Mouse (Mus musculus) myocyte (in vitro differentiated cells): ENCODE data around the gene Spp1. TPM values are rescaled to one million over a fixed set of nuclear protein-coding genes. Genes with fewer than 3 reads are reported as not detected.

Source experiments
- H3K27me3 ChIP-seq: one replicate; pipeline ENCODE4 v1.6.1; 2011; ENCODE audit not compliant: control insufficient read depth, insufficient read depth, insufficient read length
- H3K36me3 ChIP-seq: one replicate; pipeline ENCODE4 v1.6.1; 2011; ENCODE audit not compliant: control insufficient read depth, insufficient read depth
- H3K4me2 ChIP-seq: one replicate; pipeline ENCODE4 v1.6.1; 2011; ENCODE audit warnings: low read depth, control low read depth
- H3K4me3 ChIP-seq: one replicate; pipeline ENCODE4 v1.5.1; 2011; ENCODE audit warnings: mild to moderate bottlenecking, control low read depth, moderate library complexity
- H3K79me2 ChIP-seq: one replicate; pipeline ENCODE4 v1.6.1; 2011; ENCODE audit not compliant: control insufficient read depth, insufficient read depth
- H3ac ChIP-seq: one replicate; pipeline ENCODE4 v1.6.1; 2011; ENCODE audit not compliant: control insufficient read depth, insufficient read length
- CEBPB ChIP-seq: IDR thresholded peaks from 2 replicates; pipeline ENCODE4 v1.6.1; 2011; ENCODE audit warnings: mild to moderate bottlenecking, moderate library complexity; ENCODE audit not compliant: poor library complexity, insufficient read depth, severe bottlenecking
- E2F4 ChIP-seq: IDR thresholded peaks from one replicate; pipeline ENCODE4 v1.6.1; 2011; ENCODE audit warnings: mild to moderate bottlenecking, control low read depth, moderate library complexity; ENCODE audit not compliant: insufficient read depth
- MAX ChIP-seq: IDR thresholded peaks from one replicate; pipeline ENCODE4 v1.6.1; 2011; ENCODE audit warnings: low read depth, mild to moderate bottlenecking, control low read depth
- MYOD1 ChIP-seq, 3 experiments: IDR thresholded peaks; one replicate each; pipeline ENCODE4 v1.6.1; 2011; ENCODE audit warnings: control low read depth in 2 of 3, low read depth in 2 of 3, mild to moderate bottlenecking in 2 of 3, moderate library complexity in 1 of 3; ENCODE audit not compliant: insufficient read length in 2 of 3, control insufficient read depth in 1 of 3
- MYOG ChIP-seq, 3 experiments: IDR thresholded peaks; one replicate each; pipeline ENCODE4 v1.6.1; 2011; ENCODE audit warnings: control low read depth in 2 of 3, low read depth in 2 of 3, mild to moderate bottlenecking in 2 of 3; ENCODE audit not compliant: insufficient read length in 2 of 3, control insufficient read depth in 1 of 3, insufficient read depth in 1 of 3
- POLR2A ChIP-seq: IDR thresholded peaks from one replicate; pipeline ENCODE4 v1.6.1; 2011; ENCODE audit warnings: low read depth, mild to moderate bottlenecking, control low read depth, moderate library complexity; ENCODE audit not compliant: insufficient read length
- POLR2AphosphoS2 ChIP-seq: IDR thresholded peaks from one replicate; pipeline ENCODE4 v1.6.1; 2011; ENCODE audit warnings: low read depth, control low read depth; ENCODE audit not compliant: insufficient read length
- REST ChIP-seq: IDR thresholded peaks from one replicate; pipeline ENCODE4 v1.6.1; 2011; ENCODE audit warnings: mild to moderate bottlenecking, control low read depth, moderate library complexity; ENCODE audit not compliant: insufficient read depth, insufficient read length
- SRF ChIP-seq: IDR thresholded peaks from one replicate; pipeline ENCODE4 v1.6.1; 2011; ENCODE audit warnings: low read depth; ENCODE audit not compliant: control insufficient read depth, insufficient read length
- TCF12 ChIP-seq: IDR thresholded peaks from one replicate; pipeline ENCODE4 v1.6.1; 2011; ENCODE audit warnings: mild to moderate bottlenecking, control low read depth; ENCODE audit not compliant: poor library complexity, insufficient read depth, severe bottlenecking
- TCF3 ChIP-seq: IDR thresholded peaks from one replicate; pipeline ENCODE4 v1.6.1; 2011; ENCODE audit warnings: low read depth, control low read depth; ENCODE audit not compliant: insufficient read length
- USF1 ChIP-seq: IDR thresholded peaks from one replicate; pipeline ENCODE4 v1.6.1; 2011; ENCODE audit warnings: low read depth, mild to moderate bottlenecking, control low read depth, moderate library complexity
- polyA plus RNA-seq: library from polyadenylated mRNA; unstranded; fragments of >200 nt; fragmentation: generic; extraction: Trizol; gene quantifications from one replicate; pipeline ENCODE4 v1.2.1, GENCODE M21; 2012; ENCODE audit warnings: missing spikeins

Gene Spp1
- polyA plus RNA-seq, 1 experiment, result 634 TPM

- peaks cover 5% of the 10 kb centered on the region for H3K36me3 ChIP-seq
- no peak overlapping the region for H3K4me3 ChIP-seq
- H3K79me2 ChIP-seq, result peaks cover 38% of the 10 kb centered on the region
- H3ac ChIP-seq, result no peak overlapping the region
- no peak for TF ChIP-seq TCF3
- TF ChIP-seq REST, result no peak
- no peak for TF ChIP-seq TCF12
- TF ChIP-seq MYOG (IDR thresholded peaks at IDR 0.05; ENCODE audit: control insufficient read depth in 1 of 3, insufficient read depth in 1 of 3, insufficient read length in 2 of 3, low read depth in 2 of 3), result no peak
- no peak for TF ChIP-seq POLR2AphosphoS2
- TF ChIP-seq CEBPB, result no peak
- no peak for TF ChIP-seq MAX
- TF ChIP-seq E2F4, result no peak
- H3K4me2 ChIP-seq, result no peak overlapping the region
- no peaks in the 10 kb centered on the region for H3K27me3 ChIP-seq
These were observed 30.4 kb downstream of the Spp1 start for GRCm38 (mm10) chr5:104465279-104465678.

- Histone ChIP-seq H3K27me3 (no peaks in the 10 kb centered on the region), H3K4me2 (no peak overlapping the region), H3K36me3 (peaks cover 5% of the 10 kb centered on the region), H3K4me3 (no peak overlapping the region), H3K79me2 (peaks cover 33% of the 10 kb centered on the region), H3ac (no peak overlapping the region)
- TF ChIP-seq MYOG (IDR thresholded peaks at IDR 0.05; ENCODE audit: control insufficient read depth in 1 of 3, insufficient read depth in 1 of 3, insufficient read length in 2 of 3, low read depth in 2 of 3), result no peak
- no peak for TF ChIP-seq SRF
- no peak for TF ChIP-seq POLR2A
- no peak for TF ChIP-seq E2F4
- TF ChIP-seq REST, result no peak
- TF ChIP-seq TCF12, result no peak
- TF ChIP-seq TCF3, result no peak
- no peak for TF ChIP-seq USF1
These were observed 30.8 kb downstream of the Spp1 start for GRCm38 (mm10) chr5:104465731-104466130.

- Histone ChIP-seq H3K36me3 (peaks cover 9% of the 10 kb centered on the region), H3K4me3 (no peak overlapping the region), H3K4me2 (no peak overlapping the region), H3K27me3 (no peaks in the 10 kb centered on the region), H3K79me2 (peaks cover 23% of the 10 kb centered on the region), H3ac (no peak overlapping the region)
- TF ChIP-seq SRF (no peak), MYOG (IDR thresholded peaks at IDR 0.05; ENCODE audit: control insufficient read depth in 1 of 3, insufficient read depth in 1 of 3, insufficient read length in 2 of 3, low read depth in 2 of 3) (no peak), USF1 (no peak), POLR2A (no peak), REST (no peak), CEBPB (no peak), E2F4 (no peak), MAX (no peak), POLR2AphosphoS2 (no peak), TCF3 (no peak), MYOD1 (IDR thresholded peaks at IDR 0.05; ENCODE audit: control insufficient read depth in 1 of 3, insufficient read length in 2 of 3, low read depth in 2 of 3) (no peak), TCF12 (no peak)
These were observed 31.9 kb downstream of the Spp1 start for GRCm38 (mm10) chr5:104466816-104467215.

DNA sequence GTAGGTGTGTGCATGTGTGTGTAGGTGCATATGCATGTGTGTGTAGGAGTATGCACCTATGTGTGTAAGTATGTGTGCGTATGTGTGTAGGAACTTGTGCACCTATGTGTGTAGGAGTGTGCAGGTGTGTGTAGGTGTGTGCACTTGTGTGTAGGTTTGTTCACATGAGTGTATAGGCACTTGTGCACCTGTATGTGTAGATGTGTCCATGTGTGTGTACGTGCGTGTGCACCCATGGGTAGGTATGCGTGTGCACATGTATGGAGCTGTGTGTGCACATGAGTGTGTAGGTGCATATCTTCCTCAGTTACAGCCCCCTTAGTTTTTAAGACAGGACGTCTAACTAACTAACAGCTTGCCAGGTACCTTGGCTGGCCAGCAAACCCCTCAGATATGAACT is 33.7 kb downstream of the Spp1 start:
- no peak overlapping the region for H3ac ChIP-seq
- peaks cover 9% of the 10 kb centered on the region for H3K36me3 ChIP-seq
- no peak overlapping the region for H3K4me2 ChIP-seq
- TF ChIP-seq MYOD1 (IDR thresholded peaks at IDR 0.05; ENCODE audit: control insufficient read depth in 1 of 3, insufficient read length in 2 of 3, low read depth in 2 of 3) (no peak), MYOG (IDR thresholded peaks at IDR 0.05; ENCODE audit: control insufficient read depth in 1 of 3, insufficient read depth in 1 of 3, insufficient read length in 2 of 3, low read depth in 2 of 3) (no peak), POLR2AphosphoS2 (no peak), CEBPB (no peak), TCF3 (no peak), SRF (no peak), USF1 (no peak), REST (no peak), E2F4 (no peak), POLR2A (no peak)
- no peak overlapping the region for H3K4me3 ChIP-seq
- H3K27me3 ChIP-seq, result no peaks in the 10 kb centered on the region
- H3K79me2 ChIP-seq, result peaks cover 7% of the 10 kb centered on the region

GRCm38 (mm10) chr5:104470981-104471391 is 36.1 kb downstream of the Spp1 start:
- no peak for TF ChIP-seq REST
- TF ChIP-seq SRF, result no peak
- TF ChIP-seq MAX, result no peak
- no peak for TF ChIP-seq TCF3
- no peak for TF ChIP-seq TCF12
- no peak for TF ChIP-seq POLR2AphosphoS2
- TF ChIP-seq E2F4, result no peak
- TF ChIP-seq CEBPB, result no peak
- TF ChIP-seq MYOG (IDR thresholded peaks at IDR 0.05; ENCODE audit: control insufficient read depth in 1 of 3, insufficient read depth in 1 of 3, insufficient read length in 2 of 3, low read depth in 2 of 3), result no peak
- no peak for TF ChIP-seq POLR2A
- TF ChIP-seq MYOD1 (IDR thresholded peaks at IDR 0.05; ENCODE audit: control insufficient read depth in 1 of 3, insufficient read length in 2 of 3, low read depth in 2 of 3), result no peak
- TF ChIP-seq USF1, result no peak
- Histone ChIP-seq H3K27me3 (no peaks in the 10 kb centered on the region), H3K4me3 (no peak overlapping the region), H3K4me2 (no peak overlapping the region), H3K36me3 (peaks cover 4% of the 10 kb centered on the region), H3ac (no peak overlapping the region), H3K79me2 (no peaks in the 10 kb centered on the region)
